Mouse (Mus musculus) G1E-ER4 (cell line): ENCODE results near the gene Polg. TPM values are rescaled to one million over a fixed set of nuclear protein-coding genes. Genes with fewer than 3 reads are reported as not detected.
A peak's percentile ranks its signal among the peaks of the same experiment; 100 is the strongest.

Experiments
- GATA1 ChIP-seq: IDR thresholded peaks from one replicate; pipeline ENCODE4 v1.8.0; 2012; ENCODE audit warnings: low read length, inconsistent platforms
- polyA plus RNA-seq: library from polyadenylated mRNA; stranded (reverse); fragments of >175 nt; gene quantifications from 2 replicates; pipeline ENCODE4 v1.2.3, GENCODE M21; 2012

The Polg gene
- 153 and 196 TPM in 2 replicates for polyA plus RNA-seq

DNA sequence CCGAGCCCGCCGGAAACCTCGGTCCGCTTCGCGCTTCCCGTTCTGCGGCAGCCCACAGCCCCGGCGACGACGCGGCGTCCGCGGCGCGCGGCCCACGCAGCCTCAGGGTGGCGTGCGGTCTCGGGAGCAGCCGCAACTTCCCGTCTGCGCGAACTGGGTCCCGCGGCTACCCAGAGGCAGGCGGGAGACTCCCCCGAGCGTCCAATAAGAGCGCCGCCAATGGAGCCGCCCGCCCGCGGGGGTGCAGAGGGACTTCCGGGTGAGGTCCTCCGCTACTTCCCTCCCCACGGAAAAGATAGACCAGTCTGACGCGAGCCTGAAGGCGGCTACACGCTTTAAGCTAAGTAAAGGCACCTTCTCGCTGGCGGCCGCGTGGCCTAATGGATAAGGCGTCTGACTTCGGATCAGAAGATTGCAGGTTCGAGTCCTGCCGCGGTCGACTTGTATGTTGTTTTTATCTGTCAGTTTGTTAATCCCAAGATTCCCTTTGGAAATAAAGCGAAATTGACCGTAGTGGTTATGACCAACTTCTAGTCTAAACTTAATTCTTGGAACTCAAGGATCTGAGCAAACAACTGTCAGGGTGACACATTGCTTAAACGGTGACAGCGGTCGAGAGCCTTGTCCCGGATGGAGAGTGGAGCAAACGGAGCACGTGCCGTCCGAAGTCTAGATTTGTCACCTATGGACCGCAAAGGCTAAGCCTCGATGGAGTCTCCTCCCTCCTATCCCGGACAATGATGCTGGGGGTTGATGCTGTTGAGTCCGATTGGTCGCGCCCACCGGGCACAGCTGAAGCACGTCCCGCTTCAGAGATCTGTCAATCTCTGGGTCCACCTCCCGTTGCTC lies at the start of gene Polg:
Polg (minus strand) TSS at position 310 of the 849 bp plus-strand sequence.
- TF ChIP-seq GATA1: peak; percentile 28

GRCm38 (mm10) chr7:79515861-79516260 lies 49.7 kb upstream of the Polg start:
- TF ChIP-seq GATA1: no peak

GRCm38 (mm10) chr7:79515221-79515743 lies 49.1 kb upstream of the Polg start:
- TF ChIP-seq GATA1: no peak

DNA sequence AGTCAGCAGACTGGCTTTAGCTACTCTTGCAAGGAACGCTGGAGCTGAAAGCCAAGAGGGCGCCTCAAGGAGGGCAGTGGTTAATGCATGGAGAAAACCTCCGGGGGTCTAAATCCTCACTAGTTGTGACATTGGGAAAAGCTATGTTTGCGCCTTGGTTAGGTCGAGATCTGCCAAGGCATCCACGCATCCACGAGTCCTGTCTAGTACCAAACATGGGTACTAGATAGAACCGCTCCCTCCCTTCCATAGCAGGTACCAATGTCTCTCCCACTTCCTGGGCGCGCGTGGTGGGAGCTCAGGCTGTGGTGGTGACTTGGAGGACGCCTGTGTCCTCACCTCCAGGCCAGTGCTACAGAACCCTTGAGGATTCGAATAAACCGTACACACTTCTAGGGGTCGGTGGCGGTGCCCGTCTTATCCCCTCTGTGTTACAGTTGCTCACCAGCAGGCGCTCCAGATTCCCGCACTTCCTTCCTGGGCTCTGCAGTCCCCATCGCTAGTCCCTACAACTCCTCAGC lies 48.3 kb upstream of the Polg start:
- TF ChIP-seq GATA1: no peak

DNA sequence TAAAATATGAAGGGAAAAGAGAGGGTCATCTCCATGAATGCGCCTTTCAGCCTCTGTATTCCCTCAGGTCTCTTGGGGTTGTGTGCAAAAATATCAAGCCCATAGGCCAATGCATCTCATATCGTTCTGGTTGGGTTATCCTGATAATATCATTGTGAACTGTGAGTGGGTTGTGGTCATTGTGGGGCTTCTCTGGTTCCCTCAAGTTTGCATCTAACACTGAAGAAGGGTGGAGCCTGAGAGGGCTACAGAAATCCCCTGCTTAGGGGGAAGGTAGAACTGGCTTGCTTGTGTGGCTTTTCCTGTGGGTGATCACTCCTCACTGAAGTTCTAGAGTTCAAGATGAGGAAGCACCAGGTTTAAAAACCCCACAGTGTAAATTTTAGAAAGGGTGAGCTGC lies 47.3 kb upstream of the Polg start:
- TF ChIP-seq GATA1: no peak

GRCm38 (mm10) chr7:79512496-79512895 lies 46.3 kb upstream of the Polg start:
- TF ChIP-seq GATA1: no peak

- no peak for TF ChIP-seq GATA1
These were observed 45.5 kb upstream of the Polg start for GRCm38 (mm10) chr7:79511656-79512055.

DNA sequence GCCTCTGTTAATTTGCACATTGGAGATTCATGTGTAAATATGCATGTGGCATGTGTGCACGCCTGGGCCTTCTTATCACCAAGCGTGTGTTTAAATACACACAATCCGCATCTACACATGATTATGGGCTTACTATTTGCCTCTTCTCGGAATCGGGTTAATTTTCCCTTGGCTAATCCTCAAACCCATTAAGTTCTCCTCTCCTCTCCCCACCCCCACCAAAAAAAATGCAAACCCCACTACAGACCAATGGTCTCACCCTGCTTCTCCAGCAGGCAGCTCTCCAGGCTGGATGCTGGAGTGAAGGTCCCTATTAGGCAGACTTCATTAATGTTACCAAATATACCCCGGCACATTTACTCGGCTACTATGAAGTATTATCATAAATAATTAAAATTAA lies 45.0 kb upstream of the Polg start:
- TF ChIP-seq GATA1: no peak

DNA sequence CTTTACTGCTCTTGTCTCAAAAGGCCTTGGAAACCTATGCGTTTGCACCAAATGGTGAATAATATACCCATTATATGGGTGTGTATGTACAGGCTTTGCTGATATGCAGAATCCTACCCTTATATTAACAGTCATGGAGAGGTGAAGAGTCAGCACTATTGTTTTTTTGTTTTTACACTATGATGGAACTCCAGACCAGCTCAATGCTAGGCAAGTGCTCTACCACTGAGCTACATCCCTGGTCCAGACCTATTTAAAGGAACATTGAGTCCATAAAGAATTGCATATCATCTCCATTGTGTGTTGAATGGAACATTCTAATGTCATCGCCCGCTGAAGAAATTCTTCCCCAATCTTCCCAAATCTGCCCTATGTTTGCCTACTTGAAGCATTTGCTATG lies 44.5 kb upstream of the Polg start:
- no peak for TF ChIP-seq GATA1

GRCm38 (mm10) chr7:79509710-79510109 lies 43.5 kb upstream of the Polg start:
- no peak for TF ChIP-seq GATA1

DNA sequence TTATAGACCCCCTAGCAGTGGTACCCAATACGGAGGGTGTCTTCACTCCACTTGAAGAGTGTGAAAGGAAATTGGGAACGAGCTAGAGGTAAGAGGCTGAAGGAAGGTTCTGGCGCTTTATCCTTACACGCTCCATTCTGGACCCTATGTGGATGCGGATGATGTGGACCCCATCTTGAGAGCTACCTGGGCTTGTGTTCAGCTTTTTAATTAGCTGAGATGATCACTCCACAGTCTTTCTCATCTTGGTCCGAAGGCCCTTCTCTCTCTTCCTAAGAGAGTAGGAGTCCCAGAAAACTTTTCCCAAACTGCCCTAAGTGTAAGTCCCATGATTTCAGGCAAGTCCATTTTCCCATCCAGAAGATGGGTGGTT lies 43.1 kb upstream of the Polg start:
- TF ChIP-seq GATA1: no peak

DNA sequence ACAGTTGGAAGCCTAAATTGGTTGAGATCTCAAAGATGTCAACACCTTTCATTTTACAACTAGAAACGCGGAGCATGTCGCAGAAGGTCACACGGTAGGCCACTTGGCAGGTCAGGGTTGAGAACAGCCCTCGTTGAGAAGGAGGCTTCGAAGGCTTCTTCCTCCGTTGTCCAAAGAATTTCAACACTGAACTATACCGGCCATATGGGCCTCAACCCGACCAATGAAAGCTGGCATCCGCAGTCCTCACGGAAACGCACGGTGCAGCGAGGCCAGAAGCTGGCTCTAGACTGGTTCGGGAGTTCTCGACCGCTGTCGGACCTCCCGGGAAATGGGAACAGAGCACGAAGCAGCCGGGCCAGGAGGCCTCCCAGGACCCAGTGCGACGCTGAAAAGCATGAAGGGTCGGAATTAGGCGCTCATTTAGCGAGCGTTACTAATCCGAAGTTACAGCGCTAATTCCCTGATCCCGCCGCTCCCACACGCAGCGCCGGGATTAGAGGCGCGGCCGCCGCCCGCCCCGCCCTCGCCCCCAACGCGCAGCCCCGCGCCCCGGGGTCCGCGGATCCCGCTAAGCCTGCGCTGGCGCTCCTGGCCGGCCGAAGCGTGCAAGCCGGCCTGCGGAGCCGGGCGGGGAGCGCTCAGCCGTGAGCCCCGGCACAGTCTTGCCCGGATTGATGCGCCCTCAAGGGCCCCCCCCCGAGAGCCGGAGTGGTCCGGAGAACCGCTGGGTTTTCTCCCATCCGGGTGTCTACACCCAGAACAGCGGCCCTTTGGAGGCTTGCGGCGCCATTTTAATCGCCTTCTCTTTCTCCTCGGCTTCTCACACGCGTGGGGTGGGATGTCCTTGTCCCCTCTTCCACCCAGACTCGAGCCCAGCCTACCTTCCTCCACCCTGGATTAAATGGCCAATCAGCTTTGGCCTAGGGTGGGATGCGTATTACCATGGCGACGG lies 42.4 kb upstream of the Polg start:
- no peak for TF ChIP-seq GATA1

- no peak for TF ChIP-seq GATA1
These were observed 41.6 kb upstream of the Polg start for GRCm38 (mm10) chr7:79507756-79508155.

- no peak for TF ChIP-seq GATA1
These were observed 41.0 kb upstream of the Polg start for GRCm38 (mm10) chr7:79507101-79507705.

- no peak for TF ChIP-seq GATA1
These were observed 40.4 kb upstream of the Polg start for GRCm38 (mm10) chr7:79506531-79507090.
